Comparison of ENCODE assay signal across 28 mouse cellular contexts in genomic region chr9:113763123-113763522, GRCm38 (mm10).
"Had no signal": no experiment of that assay in that cellular context is flagged by ENCODE, and none has a peak within 500 bp of the region (broad histone marks: within the 10 kb centered on the region; RNA-seq: fewer than 3 reads in every experiment).

No protein-coding gene starts in this region.

- DNase-seq: cerebellum, adult 18-20 months; cerebellum, adult 2 months; cerebellum, adult 8-10 months; cerebellum, adult 9-10 months; cerebellum, adult 9-11 months; cerebellum, postnatal 10 days; cerebellum, postnatal 14 days; cerebellum, postnatal 25 days; cerebellum, postnatal 36 days; embryo, embryonic 11 days; forebrain, postnatal 0 days; gastrocnemius, adult 2 months; gastrocnemius, postnatal 10 days; gastrocnemius, postnatal 14 days; gastrocnemius, postnatal 25 days; gastrocnemius, postnatal 36 days; heart, adult 11 months had no signal

- H3K27me3 ChIP-seq: embryonic facial prominence, embryonic 12.5 days; embryonic facial prominence, embryonic 13.5 days; embryonic facial prominence, embryonic 15.5 days; forebrain, embryonic 12.5 days; forebrain, embryonic 13.5 days; forebrain, embryonic 15.5 days had no signal

- H3K9ac ChIP-seq: embryonic facial prominence, embryonic 12.5 days; embryonic facial prominence, embryonic 13.5 days; embryonic facial prominence, embryonic 15.5 days; forebrain, embryonic 12.5 days; forebrain, embryonic 13.5 days; forebrain, embryonic 15.5 days; forebrain, postnatal 0 days had no signal

- H3K4me2 ChIP-seq: embryonic facial prominence, embryonic 12.5 days; embryonic facial prominence, embryonic 13.5 days; embryonic facial prominence, embryonic 15.5 days; forebrain, embryonic 12.5 days; forebrain, embryonic 13.5 days; forebrain, embryonic 15.5 days had no signal

- H3K9me3 ChIP-seq: embryonic facial prominence, embryonic 12.5 days; embryonic facial prominence, embryonic 15.5 days; forebrain, embryonic 12.5 days; forebrain, embryonic 13.5 days; forebrain, embryonic 15.5 days had no signal

- H3K27ac ChIP-seq: embryonic facial prominence, embryonic 10.5 days; embryonic facial prominence, embryonic 12.5 days; embryonic facial prominence, embryonic 13.5 days; embryonic facial prominence, embryonic 15.5 days; forebrain, embryonic 10.5 days; forebrain, embryonic 12.5 days; forebrain, embryonic 13.5 days; forebrain, embryonic 15.5 days; gastrocnemius, adult 2 months had no signal

- H3K4me1 ChIP-seq: embryonic facial prominence, embryonic 10.5 days; embryonic facial prominence, embryonic 12.5 days; embryonic facial prominence, embryonic 13.5 days; embryonic facial prominence, embryonic 15.5 days; forebrain, embryonic 10.5 days; forebrain, embryonic 12.5 days; forebrain, embryonic 13.5 days; forebrain, embryonic 15.5 days had no signal

- ATAC-seq: forebrain, embryonic 13.5 days; forebrain, embryonic 14.5 days; forebrain, embryonic 15.5 days; forebrain, embryonic 16.5 days; forebrain, postnatal 0 days had no signal

- H3K4me3 ChIP-seq: embryonic facial prominence, embryonic 10.5 days; embryonic facial prominence, embryonic 12.5 days; embryonic facial prominence, embryonic 13.5 days; embryonic facial prominence, embryonic 15.5 days; erythroblast, embryonic 14.5 days; forebrain, embryonic 10.5 days; forebrain, embryonic 12.5 days; forebrain, embryonic 13.5 days; forebrain, embryonic 15.5 days; gastrocnemius, adult 2 months had no signal
